Mouse (Mus musculus): ENCODE results near the gene Thsd7a.

GRCm38 (mm10) chr6:12478359-12478758 lies 270.9 kb downstream of the Thsd7a start:
- TF ChIP-seq CTCF (IDR thresholded peaks at IDR 0.05; ENCODE audit: low read depth, low read length) (no peak), POLR2A (IDR thresholded peaks at IDR 0.05; ENCODE audit: extremely low read depth, insufficient read depth, low read length) (no peak)
